In genomic region chr11:95006038-95006437, GRCm38 (mm10) we compare ENCODE assay signal across 9 mouse cellular contexts. TPM values are rescaled to one million over a fixed set of nuclear protein-coding genes. Genes with fewer than 3 reads are reported as not detected.
A peak's percentile ranks its signal among the peaks of the same experiment; 100 is the strongest.
DNase-seq lines count a peak whose midpoint lies in the region; ATAC-seq and TF ChIP-seq lines count a peak whose summit lies in the region.
"Had no signal": no experiment of that assay in that cellular context is flagged by ENCODE, and none has a peak within 500 bp of the region (broad histone marks: within the 10 kb centered on the region; RNA-seq: fewer than 3 reads in every experiment).

No protein-coding gene starts in this region.

- 31% methylated on average over 4 of the region's 4 CpGs for WGBS in heart, embryonic 16.5 days
- 32% methylated on average over 4 of the region's 4 CpGs for WGBS in forebrain, embryonic 14.5 days
- 35% methylated on average over 4 of the region's 4 CpGs for WGBS in liver, embryonic 14.5 days (ENCODE audit: insufficient replicate concordance)

- H3K27ac ChIP-seq in heart, embryonic 16.5 days (ENCODE audit: low read length): peak overlapping the region; percentile 51
- H3K27ac ChIP-seq in bone marrow macrophage, adult 2 months (ENCODE audit: insufficient read depth, low read depth, low read length): no peak overlapping the region
- peak overlapping the region; percentile 80 for H3K27ac ChIP-seq in forebrain, embryonic 14.5 days (ENCODE audit: low read depth, low read length)
- H3K27ac ChIP-seq in liver, embryonic 14.5 days: 0 out of 2 replicates have a peak overlapping the region, but pooled peaks have one; percentile 26

- no peak for TF ChIP-seq CTCF in bone marrow macrophage, adult 2 months (IDR thresholded peaks at IDR 0.05; ENCODE audit: low read depth, low read length)
- no peak for TF ChIP-seq CTCF in liver, embryonic 14.5 days (IDR thresholded peaks at IDR 0.05; ENCODE audit: low read depth)

- peak overlapping the region; percentile 87 for H3K4me2 ChIP-seq in heart, embryonic 16.5 days (ENCODE audit: low read depth, low read length)
- H3K4me2 ChIP-seq in forebrain, embryonic 14.5 days (ENCODE audit: low read length): peak overlapping the region; percentile 68
- peak overlapping the region; percentile 73 for H3K4me2 ChIP-seq in liver, embryonic 14.5 days (ENCODE audit: low read depth)

- TF ChIP-seq EP300 in liver, embryonic 14.5 days (IDR thresholded peaks at IDR 0.05; ENCODE audit: low read depth): no peak

- DNase-seq in heart, adult 8-10 months (ENCODE audit: low spot score): no peak
- peak; percentile 22 for DNase-seq in forebrain, embryonic 14.5 days (ENCODE audit: low spot score)
- no peak for DNase-seq in liver, embryonic 14.5 days (ENCODE audit: low read depth in 3 of 3, low spot score in 3 of 3)
- no peak for DNase-seq in frontal cortex, postnatal 25 days (ENCODE audit: low spot score in 2 of 2)
- no peak for DNase-seq in gastrocnemius, adult 8-10 months (ENCODE audit: low spot score in 2 of 2)
- DNase-seq in urinary bladder, postnatal 25 days (ENCODE audit: low spot score): no peak

- ATAC-seq in heart, embryonic 16.5 days (replicated peaks; ENCODE audit: extremely low read depth, insufficient read depth, low FRiP score): no peak
- no peak for ATAC-seq in forebrain, embryonic 14.5 days
- ATAC-seq in liver, embryonic 14.5 days (ENCODE audit: insufficient read depth): no peak

- peak overlapping the region; percentile 61 for H3K9ac ChIP-seq in heart, embryonic 16.5 days (ENCODE audit: low read length)
- peak overlapping the region; percentile 60; the same call in 1 of the 2 replicates for H3K9ac ChIP-seq in forebrain, embryonic 14.5 days (ENCODE audit: low read length)
- H3K9ac ChIP-seq in liver, embryonic 14.5 days (replicated peaks): peak overlapping the region; percentile 7; the same call in 1 of the 2 replicates

- no peaks in the 10 kb centered on the region for H3K9me3 ChIP-seq in heart, embryonic 16.5 days (replicated peaks; ENCODE audit: control insufficient read depth, low read length)
- H3K9me3 ChIP-seq in forebrain, embryonic 14.5 days (replicated peaks; ENCODE audit: control insufficient read depth, low read length): no peaks in the 10 kb centered on the region
- no peaks in the 10 kb centered on the region for H3K9me3 ChIP-seq in liver, embryonic 14.5 days (ENCODE audit: control insufficient read depth, low read length)

- H3K4me1 ChIP-seq in heart, embryonic 16.5 days (ENCODE audit: control insufficient read depth, insufficient read depth, low read length): peaks cover 26% of the 10 kb centered on the region
- H3K4me1 ChIP-seq in bone marrow macrophage, adult 2 months (ENCODE audit: control insufficient read depth, insufficient read depth, low read length): peaks cover 18% of the 10 kb centered on the region
- H3K4me1 ChIP-seq in forebrain, embryonic 14.5 days (ENCODE audit: control insufficient read depth, insufficient read depth, low read length): peaks cover 20% of the 10 kb centered on the region
- peaks cover 29 to 30% of the 10 kb centered on the region in 2 experiments for H3K4me1 ChIP-seq in liver, embryonic 14.5 days (replicated peaks; ENCODE audit: control insufficient read depth in 2 of 2, insufficient read depth in 2 of 2, low read length in 1 of 2)

- H3K27me3 ChIP-seq in heart, embryonic 16.5 days (ENCODE audit: control insufficient read depth, insufficient read depth, low read length): no peaks in the 10 kb centered on the region
- no peaks in the 10 kb centered on the region for H3K27me3 ChIP-seq in forebrain, embryonic 14.5 days (replicated peaks; ENCODE audit: control insufficient read depth, insufficient read depth, low read length)
- H3K27me3 ChIP-seq in liver, embryonic 14.5 days (ENCODE audit: control insufficient read depth, insufficient read depth, low read length): peaks cover 3% of the 10 kb centered on the region; the same call in 1 of the 2 replicates

- peak overlapping the region; percentile 58 for H3K4me3 ChIP-seq in heart, embryonic 16.5 days (ENCODE audit: low read length)
- H3K4me3 ChIP-seq in bone marrow macrophage, adult 2 months (ENCODE audit: insufficient read depth, low read length): peak overlapping the region; percentile 50; the same call in 1 of the 2 replicates
- H3K4me3 ChIP-seq in forebrain, embryonic 14.5 days (ENCODE audit: low read depth, low read length): peak overlapping the region; percentile 30; the same call in 1 of the 2 replicates
- H3K4me3 ChIP-seq in liver, embryonic 14.5 days (ENCODE audit: insufficient read depth in 1 of 2, low read depth in 2 of 2, low read length in 2 of 2): peak overlapping the region in 1 of 2 experiments; percentile 52; a peak in 1 of 4 replicates

- no peak for TF ChIP-seq POLR2A in bone marrow macrophage, adult 2 months (IDR thresholded peaks at IDR 0.05; ENCODE audit: borderline replicate concordance, low read depth, low read length)

- H3K36me3 ChIP-seq in heart, embryonic 16.5 days (ENCODE audit: control insufficient read depth, insufficient read depth): peaks cover 26% of the 10 kb centered on the region
- peaks cover 46% of the 10 kb centered on the region for H3K36me3 ChIP-seq in forebrain, embryonic 14.5 days (ENCODE audit: control insufficient read depth, insufficient read depth, low read length)
- peaks cover 24% of the 10 kb centered on the region for H3K36me3 ChIP-seq in liver, embryonic 14.5 days (replicated peaks; ENCODE audit: control insufficient read depth, insufficient read depth, low read depth)

RNA-seq across cellular contexts. Expression of gene Samd14, which starts 3.6 kb away (rescaled TPM):
- 8.6 and 9.0 TPM in 2 replicates for polyA plus RNA-seq in heart, embryonic 16.5 days (2015; fragmentation: Nextera tagmentation; extraction: Ambion mirVana)
- 1 to 10 TPM in 2 of 4 experiments, under 1 TPM in 2; 0.72 to 1.1 (median 0.96) TPM for total RNA-seq in heart, adult 8-10 months (2022)
- polyA plus RNA-seq in bone marrow macrophage, adult 2 months (2012; ENCODE audit: insufficient read depth, insufficient read length, missing spikeins): not detected in 2 replicates
- 81.7 and 96.5 TPM in 2 replicates for polyA plus RNA-seq in forebrain, embryonic 14.5 days (2014; fragmentation: Nextera tagmentation; extraction: Ambion mirVana)
- polyA plus RNA-seq in liver, embryonic 14.5 days (2012; rRNA removed): 33.1 and 41.9 TPM in 2 replicates
- polyA plus RNA-seq in liver, embryonic 14.5 days (2014; fragmentation: Nextera tagmentation; extraction: Ambion mirVana): 24.7 and 34.2 TPM in 2 replicates
- under 1 TPM; 0.24 to 0.62 (median 0.45) TPM for total RNA-seq in gastrocnemius, adult 8-10 months (2022)

RNA-seq across cellular contexts. Expression of gene Ppp1r9b, which starts 15.2 kb away (rescaled TPM):
- 5.8 and 6.4 TPM in 2 replicates for polyA plus RNA-seq in heart, embryonic 16.5 days (2015; fragmentation: Nextera tagmentation; extraction: Ambion mirVana)
- total RNA-seq in heart, adult 8-10 months (2022): 10 to 100 TPM; 43.9 to 47.4 (median 45.6) TPM
- 166 and 176 TPM in 2 replicates for polyA plus RNA-seq in bone marrow macrophage, adult 2 months (2012; ENCODE audit: insufficient read depth, insufficient read length, missing spikeins)
- 20.8 and 21.8 TPM in 2 replicates for polyA plus RNA-seq in forebrain, embryonic 14.5 days (2014; fragmentation: Nextera tagmentation; extraction: Ambion mirVana)
- polyA plus RNA-seq in liver, embryonic 14.5 days (2012; rRNA removed): 14.1 and 14.9 TPM in 2 replicates
- polyA plus RNA-seq in liver, embryonic 14.5 days (2014; fragmentation: Nextera tagmentation; extraction: Ambion mirVana): 8.8 and 10.4 TPM in 2 replicates
- total RNA-seq in gastrocnemius, adult 8-10 months (2022): 10 to 100 TPM; 15.8 to 23.9 (median 19.4) TPM

RNA-seq across cellular contexts. Expression of gene Sgca, which starts 29.9 kb away (rescaled TPM):
- 27.9 and 29.4 TPM in 2 replicates for polyA plus RNA-seq in heart, embryonic 16.5 days (2015; fragmentation: Nextera tagmentation; extraction: Ambion mirVana)
- total RNA-seq in heart, adult 8-10 months (2022): 100 to 1,000 TPM; 202 to 221 (median 208) TPM
- not detected in 2 replicates for polyA plus RNA-seq in bone marrow macrophage, adult 2 months (2012; ENCODE audit: insufficient read depth, insufficient read length, missing spikeins)
- not detected in 2 replicates for polyA plus RNA-seq in forebrain, embryonic 14.5 days (2014; fragmentation: Nextera tagmentation; extraction: Ambion mirVana)
- polyA plus RNA-seq in liver, embryonic 14.5 days (2012; rRNA removed): 0.04 TPM in 1 of 2 replicates, not detected in the other
- polyA plus RNA-seq in liver, embryonic 14.5 days (2014; fragmentation: Nextera tagmentation; extraction: Ambion mirVana): not detected in 2 replicates
- total RNA-seq in gastrocnemius, adult 8-10 months (2022): 100 to 1,000 TPM; 272 to 306 (median 288) TPM
- total RNA-seq: common myeloid progenitor, adult 5-6 weeks had no signal

RNA-seq across cellular contexts. Expression of gene Pdk2, which starts 35.1 kb away (rescaled TPM):
- polyA plus RNA-seq in heart, embryonic 16.5 days (2015; fragmentation: Nextera tagmentation; extraction: Ambion mirVana): 141 and 148 TPM in 2 replicates
- 100 to 1,000 TPM; 469 to 545 (median 504) TPM for total RNA-seq in heart, adult 8-10 months (2022)
- polyA plus RNA-seq in bone marrow macrophage, adult 2 months (2012; ENCODE audit: insufficient read depth, insufficient read length, missing spikeins): 23.4 and 24.5 TPM in 2 replicates
- 20.1 and 24.2 TPM in 2 replicates for polyA plus RNA-seq in forebrain, embryonic 14.5 days (2014; fragmentation: Nextera tagmentation; extraction: Ambion mirVana)
- 3.5 and 3.6 TPM in 2 replicates for polyA plus RNA-seq in liver, embryonic 14.5 days (2012; rRNA removed)
- 7.0 and 9.1 TPM in 2 replicates for polyA plus RNA-seq in liver, embryonic 14.5 days (2014; fragmentation: Nextera tagmentation; extraction: Ambion mirVana)
- 100 to 1,000 TPM; 484 to 519 (median 495) TPM for total RNA-seq in gastrocnemius, adult 8-10 months (2022)

RNA-seq across cellular contexts. Expression of gene Hils1, which starts 38.6 kb away (rescaled TPM):
- 0.33 TPM in 1 of 2 replicates, not detected in the other for polyA plus RNA-seq in heart, embryonic 16.5 days (2015; fragmentation: Nextera tagmentation; extraction: Ambion mirVana)
- not detected for total RNA-seq in heart, adult 8-10 months (2022)
- polyA plus RNA-seq in bone marrow macrophage, adult 2 months (2012; ENCODE audit: insufficient read depth, insufficient read length, missing spikeins): not detected in 2 replicates
- not detected in 2 replicates for polyA plus RNA-seq in forebrain, embryonic 14.5 days (2014; fragmentation: Nextera tagmentation; extraction: Ambion mirVana)
- polyA plus RNA-seq in liver, embryonic 14.5 days (2012; rRNA removed): not detected in 2 replicates
- not detected in 2 replicates for polyA plus RNA-seq in liver, embryonic 14.5 days (2014; fragmentation: Nextera tagmentation; extraction: Ambion mirVana)
- not detected for total RNA-seq in gastrocnemius, adult 8-10 months (2022)
- total RNA-seq: common myeloid progenitor, adult 5-6 weeks had no signal

Comparison
In these comparisons a context has a peak if more than half of its experiments do, and no peak if none do; other contexts are left out.
1. H3K9ac ChIP-seq: peak in every context shown above with its lines; median percentile 61 in heart, embryonic 16.5 days; 60 in forebrain, embryonic 14.5 days; 7 in liver, embryonic 14.5 days.
2. RNA of gene Sgca, which starts 29.9 kb away (polyA plus RNA-seq): 27.9 to 29.4 TPM in heart, embryonic 16.5 days; 0.04 TPM in liver, embryonic 14.5 days, not detected in bone marrow macrophage, adult 2 months and not detected in forebrain, embryonic 14.5 days; every median in the first group is over 10 times any median in the second.
3. Peak in every context shown above with its lines, with median percentiles within 50 percentile points of each other: H3K4me2 ChIP-seq.